Mouse (Mus musculus): ENCODE measurements at regions not wholly inside any gene's neighbourhood (a gene's known extent, or its start where the extent isn't known, plus 50 kb on each side); places are given as distances from the start of the nearest gene placed in this dataset.

DNA sequence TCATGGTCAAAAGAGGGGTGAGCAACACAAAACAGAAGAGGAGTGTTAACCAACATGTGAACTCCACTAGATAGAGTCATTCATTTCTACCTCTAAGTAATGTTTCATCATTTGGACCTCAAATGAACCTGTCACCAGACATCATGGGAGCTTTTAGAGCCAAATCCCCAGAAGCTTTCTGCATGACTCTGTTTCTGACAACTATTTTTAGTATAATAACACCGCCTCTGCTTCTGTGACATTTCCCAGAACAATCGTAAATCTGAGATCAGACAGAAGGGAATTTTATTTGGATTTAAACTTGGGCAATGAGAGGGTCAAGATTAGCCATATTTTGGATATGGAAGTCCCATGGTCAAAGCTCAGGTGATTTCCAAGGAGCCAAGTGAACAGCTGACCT lies 61.4 kb upstream of the Thbs1 start:
- Histone ChIP-seq H3K9me3 (replicated peaks; ENCODE audit: control insufficient read depth, low read length) (no peaks in the 10 kb centered on the region), H3K36me3 (ENCODE audit: control insufficient read depth, insufficient read depth, low read length) (no peaks in the 10 kb centered on the region), H3K4me3 (ENCODE audit: low read depth, low read length) (no peak overlapping the region), H3K4me1 (ENCODE audit: control insufficient read depth, insufficient read depth, low read length) (no peaks in the 10 kb centered on the region), H3K4me2 (ENCODE audit: low read length) (no peak overlapping the region), H3K27me3 (replicated peaks; ENCODE audit: control insufficient read depth, insufficient read depth, low read length) (no peaks in the 10 kb centered on the region), H3K27ac (ENCODE audit: low read depth, low read length) (no peak overlapping the region), H3K9ac (ENCODE audit: low read length) (no peak overlapping the region)
- DNase-seq (ENCODE audit: low spot score) (no peak), ATAC-seq (no peak)
- WGBS = 88% methylated on average over 2 of the region's 2 CpGs

DNA sequence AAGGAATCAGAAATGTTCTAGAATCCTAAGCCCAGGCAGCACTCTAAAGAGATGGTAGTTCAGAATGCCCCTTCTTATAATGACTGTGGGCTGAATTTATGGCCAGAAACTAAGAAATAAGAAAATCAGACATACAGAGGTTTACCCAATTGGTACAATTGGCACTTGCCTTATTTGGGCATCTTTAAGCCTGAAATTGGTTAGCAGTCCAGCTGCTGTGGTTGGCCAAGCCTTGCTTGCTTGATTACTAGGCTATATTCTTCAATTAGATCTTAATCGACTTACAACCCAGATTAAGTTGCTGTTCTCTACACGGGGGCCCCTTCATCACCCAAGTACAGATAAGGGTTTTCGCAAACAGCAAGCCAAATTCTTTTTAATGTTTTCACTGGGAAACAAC lies 60.1 kb upstream of the Thbs1 start:
- Histone ChIP-seq H3K4me3 (ENCODE audit: low read depth, low read length) (no peak overlapping the region), H3K9ac (ENCODE audit: low read length) (no peak overlapping the region), H3K36me3 (ENCODE audit: control insufficient read depth, insufficient read depth, low read length) (no peaks in the 10 kb centered on the region), H3K27ac (ENCODE audit: low read depth, low read length) (no peak overlapping the region), H3K4me1 (ENCODE audit: control insufficient read depth, insufficient read depth, low read length) (no peaks in the 10 kb centered on the region), H3K9me3 (replicated peaks; ENCODE audit: control insufficient read depth, low read length) (no peaks in the 10 kb centered on the region), H3K4me2 (ENCODE audit: low read length) (no peak overlapping the region), H3K27me3 (replicated peaks; ENCODE audit: control insufficient read depth, insufficient read depth, low read length) (no peaks in the 10 kb centered on the region)
- ATAC-seq (no peak), DNase-seq (ENCODE audit: low spot score) (no peak)
- 93% methylated on average over 3 of the region's 3 CpGs for WGBS

DNA sequence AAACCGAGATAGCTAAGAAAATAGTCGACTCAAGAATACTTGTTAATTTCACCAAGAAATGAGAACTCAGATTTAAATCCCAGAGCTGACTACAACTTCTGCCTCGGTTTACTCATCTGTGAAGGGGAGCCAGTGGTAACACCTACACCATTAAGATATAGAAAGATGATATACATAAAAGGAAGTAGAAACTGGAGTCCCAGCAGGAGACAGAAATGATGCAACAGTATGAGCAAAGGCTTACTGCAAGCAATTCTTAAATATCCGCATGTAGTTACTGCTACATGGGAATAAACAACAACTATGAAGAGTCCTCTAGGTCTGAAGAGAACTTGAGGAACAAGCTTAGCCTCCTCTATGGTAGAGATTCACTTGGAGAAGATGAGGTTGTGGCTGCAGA lies 58.2 kb upstream of the Thbs1 start:
- Histone ChIP-seq H3K4me3 (ENCODE audit: low read depth, low read length) (no peak overlapping the region), H3K9me3 (replicated peaks; ENCODE audit: control insufficient read depth, low read length) (no peaks in the 10 kb centered on the region), H3K4me2 (ENCODE audit: low read length) (no peak overlapping the region), H3K9ac (ENCODE audit: low read length) (no peak overlapping the region), H3K4me1 (ENCODE audit: control insufficient read depth, insufficient read depth, low read length) (no peaks in the 10 kb centered on the region), H3K36me3 (ENCODE audit: control insufficient read depth, insufficient read depth, low read length) (no peaks in the 10 kb centered on the region), H3K27me3 (replicated peaks; ENCODE audit: control insufficient read depth, insufficient read depth, low read length) (no peaks in the 10 kb centered on the region), H3K27ac (ENCODE audit: low read depth, low read length) (no peak overlapping the region)
- DNase-seq (ENCODE audit: low spot score) (no peak), ATAC-seq (no peak)
- WGBS = 94% methylated on average over 4 of the region's 4 CpGs

DNA sequence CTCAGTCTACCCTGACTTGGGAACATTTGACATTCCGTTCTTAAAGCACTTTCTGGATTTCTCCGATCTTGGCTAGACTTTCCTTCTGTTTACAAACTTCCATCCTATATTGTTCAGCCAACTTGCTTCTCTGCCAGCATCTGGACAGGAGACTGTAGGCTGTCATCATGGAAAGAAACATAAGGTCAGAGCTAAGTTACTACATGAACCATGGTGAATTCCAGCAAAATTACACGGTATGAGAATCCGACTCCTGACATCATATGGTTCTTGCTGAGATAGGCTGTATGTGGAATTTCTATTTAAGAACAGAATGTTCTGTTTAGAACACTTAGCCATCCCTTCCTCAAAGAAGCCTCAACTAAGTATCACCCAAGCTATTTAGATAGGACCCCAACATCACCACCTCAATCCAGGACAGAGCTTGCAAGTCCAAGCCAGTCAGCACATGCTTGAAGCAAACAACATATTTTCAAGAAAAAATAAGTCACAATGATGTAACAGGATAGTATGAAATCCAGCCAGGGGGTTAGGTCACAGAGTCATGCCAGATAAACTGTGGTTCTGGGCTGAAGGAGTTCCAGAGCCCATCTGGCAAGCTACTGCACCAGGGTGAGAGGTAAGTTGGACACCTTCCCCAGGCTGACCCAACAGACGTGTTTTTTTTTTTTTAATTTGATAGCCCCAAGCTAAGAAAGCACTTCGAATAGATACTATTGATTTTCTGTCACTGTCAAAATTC lies 52.9 kb upstream of the Thbs1 start:
- Histone ChIP-seq H3K9ac (ENCODE audit: low read length) (no peak overlapping the region), H3K36me3 (ENCODE audit: control insufficient read depth, insufficient read depth, low read length) (no peaks in the 10 kb centered on the region), H3K4me1 (ENCODE audit: control insufficient read depth, insufficient read depth, low read length) (no peaks in the 10 kb centered on the region), H3K4me2 (ENCODE audit: low read length) (no peak overlapping the region), H3K27me3 (replicated peaks; ENCODE audit: control insufficient read depth, insufficient read depth, low read length) (no peaks in the 10 kb centered on the region), H3K9me3 (replicated peaks; ENCODE audit: control insufficient read depth, low read length) (no peaks in the 10 kb centered on the region), H3K27ac (ENCODE audit: low read depth, low read length) (no peak overlapping the region), H3K4me3 (ENCODE audit: low read depth, low read length) (no peak overlapping the region)
- 94% methylated on average over 6 of the region's 6 CpGs for WGBS
- no peak for ATAC-seq
- no peak for DNase-seq (ENCODE audit: low spot score)

DNA sequence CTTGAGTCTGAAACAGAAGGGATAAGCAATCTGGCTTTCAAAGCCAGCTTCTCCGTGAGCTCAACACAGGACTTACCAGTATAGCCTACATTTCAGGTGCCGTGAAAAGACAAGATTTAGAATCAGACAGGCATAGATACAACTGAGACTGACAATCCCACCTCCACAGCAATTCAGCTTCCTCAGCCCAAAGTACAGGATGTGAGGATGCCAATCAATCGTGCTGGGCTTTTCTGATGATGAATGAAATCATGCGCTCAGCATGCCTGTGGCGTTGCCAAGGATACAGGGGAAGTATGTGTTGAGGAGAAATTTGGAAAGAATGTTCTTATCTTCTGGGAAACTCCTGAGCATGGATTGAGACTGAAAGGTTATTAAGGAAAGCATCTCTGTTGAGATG lies 50.4 kb upstream of the Thbs1 start:
- DNase-seq (ENCODE audit: low spot score) = peak; percentile 11
- Histone ChIP-seq H3K4me1 (ENCODE audit: control insufficient read depth, insufficient read depth, low read length) (no peaks in the 10 kb centered on the region), H3K27me3 (replicated peaks; ENCODE audit: control insufficient read depth, insufficient read depth, low read length) (no peaks in the 10 kb centered on the region), H3K4me3 (ENCODE audit: low read depth, low read length) (no peak overlapping the region), H3K36me3 (ENCODE audit: control insufficient read depth, insufficient read depth, low read length) (no peaks in the 10 kb centered on the region), H3K27ac (ENCODE audit: low read depth, low read length) (no peak overlapping the region), H3K9me3 (replicated peaks; ENCODE audit: control insufficient read depth, low read length) (no peaks in the 10 kb centered on the region), H3K4me2 (ENCODE audit: low read length) (no peak overlapping the region), H3K9ac (ENCODE audit: low read length) (no peak overlapping the region)
- no peak for ATAC-seq
- WGBS = 72% methylated on average over 5 of the region's 5 CpGs
